Mouse (Mus musculus) kidney, embryonic 14.5 days (tissue): Measurements from ENCODE around the gene Zdhhc5. TPM values are rescaled to one million over a fixed set of nuclear protein-coding genes. Genes with fewer than 3 reads are reported as not detected.

Experiments used
- ATAC-seq: fragments of 200-750 bp; cut with Nextera tagmentation; 2 replicates; pipeline ENCODE4 v1.8.0; 2017; ENCODE audit warnings: moderate number of reproducible peaks, mild to moderate bottlenecking, moderate TSS enrichment, moderate library complexity; ENCODE audit not compliant: low FRiP score, low TSS enrichment
- H3K27ac ChIP-seq: fragments of 300-500 bp; sonication (generic); 2 replicates; pipeline ENCODE4 v1.5.1; 2014; ENCODE audit warnings: low read depth, mild to moderate bottlenecking, low read length, moderate library complexity, mixed read lengths
- H3K27me3 ChIP-seq: fragments of 300-500 bp; sonication (generic); 2 replicates; pipeline ENCODE4 v1.6.1; 2014; ENCODE audit warnings: mild to moderate bottlenecking, low read length; ENCODE audit not compliant: control insufficient read depth, insufficient read depth
- H3K36me3 ChIP-seq: fragments of 300-500 bp; sonication (generic); 2 replicates; pipeline ENCODE4 v1.6.1; 2014; ENCODE audit warnings: low read length, mixed read lengths; ENCODE audit not compliant: control insufficient read depth, insufficient read depth
- H3K4me1 ChIP-seq: fragments of 300-500 bp; sonication (generic); 2 replicates; pipeline ENCODE4 v1.6.1; 2014; ENCODE audit warnings: low read length, mixed read lengths; ENCODE audit not compliant: control insufficient read depth, insufficient read depth
- H3K4me2 ChIP-seq: fragments of 300-500 bp; sonication (generic); replicated peaks from 2 replicates; pipeline ENCODE4 v1.6.1; 2014; ENCODE audit warnings: low read depth, mild to moderate bottlenecking, low read length
- H3K4me3 ChIP-seq: fragments of 300-500 bp; sonication (generic); 2 replicates; pipeline ENCODE4 v1.5.1; 2014; ENCODE audit warnings: mild to moderate bottlenecking, low read length
- H3K9ac ChIP-seq: fragments of 300-500 bp; sonication (generic); 2 replicates; pipeline ENCODE4 v1.6.1; 2014; ENCODE audit warnings: low read depth, mild to moderate bottlenecking, low read length, moderate library complexity
- H3K9me3 ChIP-seq: fragments of 300-500 bp; sonication (generic); 2 replicates; pipeline ENCODE4 v1.6.1; 2016; ENCODE audit warnings: low read length; ENCODE audit not compliant: control insufficient read depth
- WGBS: fragments of 180-500 bp; shearing (Covaris S2); extraction: QIAGEN DNeasy Blood & Tissue Kit; methylation state at CpG from one replicate; pipeline ENCODE4 v1.1.7; 2014; 5-methylcytosine and 5-hydroxymethylcytosine counted together
- microRNA counts: library from miRNA; unstranded; fragments of <30 nt; microRNA quantifications from one replicate; lab custom pipeline; 2017
- microRNA-seq: library from miRNA; unstranded; fragments of <30 nt; microRNA quantifications from one replicate; pipeline ENCODE4, GENCODE M21; 2016
- polyA plus RNA-seq: library from polyadenylated mRNA; unstranded; fragments of >200 nt; fragmentation: Nextera tagmentation; extraction: Ambion mirVana; gene quantifications from 2 replicates; pipeline ENCODE4 v1.2.1, GENCODE M21; 2014

Gene Zdhhc5
- polyA plus RNA-seq, 1 experiment from 2014 or later: 41.0 TPM

DNA sequence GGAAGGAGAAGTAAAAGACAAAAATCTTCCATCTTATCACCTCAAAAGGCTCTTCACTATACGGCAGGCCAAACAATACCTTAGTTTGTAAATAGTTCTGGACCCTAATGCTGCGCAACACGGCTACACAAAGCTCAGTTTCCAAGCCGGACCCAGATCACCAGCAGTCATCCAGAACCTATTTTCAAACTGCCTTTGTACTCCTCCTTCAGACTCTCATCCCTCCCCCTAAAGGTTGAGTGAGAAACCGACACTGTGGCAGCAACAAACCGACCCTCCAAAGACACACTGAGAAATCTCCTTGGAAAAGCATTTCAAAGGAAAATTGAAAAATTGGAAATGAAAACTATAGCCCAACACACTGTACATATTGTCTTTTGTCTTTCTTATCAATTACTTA, 66.6 kb downstream of the Zdhhc5 start:
- H3K9me3 ChIP-seq: no peaks in the 10 kb centered on the region
- no peak overlapping the region for H3K27ac ChIP-seq
- H3K4me1 ChIP-seq: peaks cover 12% of the 10 kb centered on the region
- peak overlapping the region; percentile 77 for H3K4me3 ChIP-seq
- H3K36me3 ChIP-seq: no peaks in the 10 kb centered on the region
- peak overlapping the region; percentile 88 for H3K9ac ChIP-seq
- no peaks in the 10 kb centered on the region for H3K27me3 ChIP-seq
- WGBS: 28% methylated on average over 6 of the region's 6 CpGs
- ATAC-seq: no peak
- peak overlapping the region; percentile 63 for H3K4me2 ChIP-seq

DNA sequence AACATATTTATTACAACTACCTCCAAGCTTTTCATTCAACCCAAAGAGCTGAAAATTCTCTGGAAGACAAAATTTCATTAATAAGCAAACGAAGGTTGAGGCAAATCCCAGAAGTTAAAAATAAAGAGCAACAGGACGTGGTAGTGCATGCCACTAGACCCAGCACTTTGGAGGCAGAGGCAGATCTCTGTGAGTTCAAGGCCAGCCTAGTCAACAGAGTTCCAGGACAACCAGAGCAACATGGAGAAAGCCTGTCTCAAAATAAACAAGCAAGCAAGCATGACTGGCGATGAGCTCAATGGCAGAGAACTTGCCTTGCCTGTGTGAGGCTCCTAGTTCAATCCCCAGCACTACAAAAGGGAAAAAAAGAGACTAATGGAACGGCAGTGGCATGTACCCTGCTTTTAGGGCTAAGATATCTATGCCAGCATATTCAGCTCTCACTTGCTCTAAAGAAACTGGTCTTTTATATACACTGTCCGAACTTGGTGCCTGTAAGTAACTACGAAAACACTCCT, 67.9 kb downstream of the Zdhhc5 start:
- no peaks in the 10 kb centered on the region for H3K9me3 ChIP-seq
- no peaks in the 10 kb centered on the region; the same call in 1 of the 2 replicates for H3K36me3 ChIP-seq
- H3K4me1 ChIP-seq: peaks cover 12% of the 10 kb centered on the region
- no peak overlapping the region for H3K27ac ChIP-seq
- H3K4me2 ChIP-seq: no peak overlapping the region
- no peak overlapping the region for H3K9ac ChIP-seq
- no peak overlapping the region for H3K4me3 ChIP-seq
- ATAC-seq: no peak
- H3K27me3 ChIP-seq: no peaks in the 10 kb centered on the region
- WGBS: 95% methylated on average over 6 of the region's 6 CpGs

DNA sequence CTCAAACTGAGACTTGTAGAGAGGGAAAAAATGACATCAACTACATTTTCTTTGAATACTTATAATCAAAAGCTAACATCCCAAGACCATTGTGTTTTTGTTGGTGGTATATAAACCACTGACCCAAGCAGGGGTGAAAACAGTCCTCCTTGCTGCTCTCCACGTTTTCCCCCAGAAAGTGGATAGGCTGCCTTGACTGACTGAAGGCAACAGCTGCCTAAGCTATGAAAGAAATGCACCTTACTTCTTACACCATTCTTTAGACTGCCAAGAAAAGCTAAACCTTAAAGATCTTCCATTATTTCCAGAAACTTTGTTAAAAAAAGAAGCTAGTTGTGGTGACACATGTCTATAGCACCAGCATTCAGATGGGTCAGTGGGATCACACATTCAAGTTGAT, 68.8 kb downstream of the Zdhhc5 start:
- Histone ChIP-seq H3K4me1 (peaks cover 12% of the 10 kb centered on the region), H3K4me2 (no peak overlapping the region), H3K4me3 (no peak overlapping the region), H3K9me3 (no peaks in the 10 kb centered on the region), H3K27ac (no peak overlapping the region), H3K9ac (no peak overlapping the region), H3K27me3 (no peaks in the 10 kb centered on the region), H3K36me3 (peaks cover 6% of the 10 kb centered on the region; the same call in 1 of the 2 replicates)
- ATAC-seq: no peak
- WGBS: 55% methylated on average over 1 of the region's 1 CpGs

DNA sequence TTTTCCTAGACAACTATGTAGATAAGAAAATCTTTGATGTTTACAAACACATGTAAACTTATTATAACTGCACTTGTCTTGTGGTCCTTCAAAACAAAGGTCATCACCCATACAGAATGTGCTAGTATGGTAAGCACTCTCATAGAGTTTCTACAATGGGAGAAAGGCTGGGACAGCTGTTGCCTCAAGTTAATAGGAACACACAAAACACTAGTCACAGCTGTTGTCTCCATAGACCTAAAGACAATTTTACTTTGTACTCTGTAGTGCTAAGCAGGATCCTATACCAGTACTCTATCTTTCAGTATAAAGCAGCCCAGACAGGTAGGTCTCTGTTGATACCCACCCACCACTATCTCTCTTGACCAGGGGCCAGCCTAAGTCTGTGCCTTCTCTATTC, 74.1 kb downstream of the Zdhhc5 start:
- no peak for ATAC-seq
- Histone ChIP-seq H3K27me3 (no peaks in the 10 kb centered on the region), H3K36me3 (peaks cover 9% of the 10 kb centered on the region; the same call in 1 of the 2 replicates), H3K9me3 (no peaks in the 10 kb centered on the region), H3K4me3 (no peak overlapping the region), H3K9ac (no peak overlapping the region), H3K27ac (no peak overlapping the region), H3K4me1 (peaks cover 39% of the 10 kb centered on the region), H3K4me2 (no peak overlapping the region)

DNA sequence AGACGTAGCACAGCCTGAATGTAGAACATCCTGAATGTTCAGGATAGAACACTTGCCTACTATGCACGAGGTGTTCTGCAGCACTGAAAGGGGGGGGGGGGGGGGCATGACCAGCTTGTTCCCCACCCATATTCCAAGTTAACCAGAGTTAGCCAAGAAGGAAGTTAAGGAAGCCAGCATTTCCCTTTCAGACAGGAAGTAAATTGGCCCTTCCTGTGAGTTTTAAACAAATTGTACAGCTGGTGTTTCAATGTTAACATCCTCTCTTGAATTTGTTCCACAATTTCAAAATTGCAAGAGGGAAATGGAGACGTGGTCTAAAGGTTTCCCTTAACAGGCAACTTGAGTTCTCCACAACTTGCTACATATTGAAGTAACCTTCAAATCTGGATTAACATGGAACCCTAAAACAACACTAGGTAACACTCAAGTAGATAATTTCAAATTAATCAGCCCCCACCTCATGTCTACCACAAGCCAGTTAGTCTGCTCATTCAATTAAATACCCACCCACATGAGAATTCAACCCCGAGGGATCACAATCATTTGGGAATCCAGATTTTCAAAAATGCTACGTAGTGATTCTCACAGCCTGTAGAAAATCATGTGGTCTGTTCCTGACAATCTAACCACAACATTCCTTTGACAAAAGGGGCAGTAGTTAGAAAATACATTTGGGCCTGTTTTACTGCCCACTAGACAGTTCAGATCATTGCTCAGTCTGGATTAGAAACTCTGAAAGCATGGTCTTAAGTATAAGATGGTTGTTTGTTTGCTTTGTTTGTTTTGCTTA, 76.4 kb downstream of the Zdhhc5 start:
- Histone ChIP-seq H3K9ac (no peak overlapping the region), H3K27me3 (no peaks in the 10 kb centered on the region), H3K9me3 (no peaks in the 10 kb centered on the region), H3K27ac (peak overlapping the region; percentile 97; the same call in 1 of the 2 replicates), H3K4me3 (no peak overlapping the region), H3K4me2 (no peak overlapping the region; the same call in 1 of the 2 replicates), H3K4me1 (peaks cover 54% of the 10 kb centered on the region), H3K36me3 (peaks cover 9% of the 10 kb centered on the region; the same call in 1 of the 2 replicates)
- ATAC-seq: no peak
- 60% methylated on average over 5 of the region's 5 CpGs for WGBS

MicroRNA genes within 50 kb of the gene (microRNA counts, 519-probe panel; counts per million panel counts)
- 9,161 counts per million, percentile 93 among the panel's probes with 10 or more counts for microRNA mmu-miR-130a (lab: Ali Mortazavi, UCI)

Small RNA genes within 50 kb of the gene (microRNA-seq; reads per million reads assigned to microRNA genes)
- 26,216 reads per million, percentile 97 among the genes with 10 or more reads in this experiment for gene Mir130a

Other genes starting within 250 kb of the Zdhhc5 start
- gene Tfpi, start 238.4 kb downstream of the Zdhhc5 start, polyA plus RNA-seq: 31.5 and 38.1 TPM in 2 replicates
- gene Ctnnd1, start 64.4 kb downstream of the Zdhhc5 start, polyA plus RNA-seq: 29.1 and 53.6 TPM in 2 replicates
- gene Btbd18, start 56.1 kb downstream of the Zdhhc5 start, polyA plus RNA-seq: 0.24 and 0.31 TPM in 2 replicates
- gene Selenoh, start 44.4 kb downstream of the Zdhhc5 start, polyA plus RNA-seq: 404 and 541 TPM in 2 replicates
- gene Gm28635, start 37.1 kb downstream of the Zdhhc5 start, polyA plus RNA-seq: not detected in 2 replicates
- gene Med19, start 36.8 kb downstream of the Zdhhc5 start, polyA plus RNA-seq: 48.5 and 50.5 TPM in 2 replicates
- gene Tmx2, start 36.0 kb downstream of the Zdhhc5 start, polyA plus RNA-seq: 145 and 163 TPM in 2 replicates
- 33.2 and 34.5 TPM in 2 replicates for gene Clp1, start 12.2 kb upstream of the Zdhhc5 start, polyA plus RNA-seq
- gene Ypel4, start 18.9 kb upstream of the Zdhhc5 start, polyA plus RNA-seq: 10.0 and 10.4 TPM in 2 replicates
- gene Gm19426, start 28.5 kb upstream of the Zdhhc5 start, polyA plus RNA-seq: 5.6 and 14.9 TPM in 2 replicates
- 81.7 and 85.8 TPM in 2 replicates for gene Serping1, start 60.3 kb upstream of the Zdhhc5 start, polyA plus RNA-seq
- gene Ube2l6, start 83.6 kb upstream of the Zdhhc5 start, polyA plus RNA-seq: 25.3 and 29.0 TPM in 2 replicates
- 0.16 and 0.24 TPM in 2 replicates for gene Smtnl1, start 107.5 kb upstream of the Zdhhc5 start, polyA plus RNA-seq
- gene Timm10, start 111.8 kb upstream of the Zdhhc5 start, polyA plus RNA-seq: 65.3 and 79.4 TPM in 2 replicates
- gene Slc43a1, start 123.7 kb upstream of the Zdhhc5 start, polyA plus RNA-seq: 15.5 and 19.4 TPM in 2 replicates
- 1.6 and 2.1 TPM in 2 replicates for gene Rtn4rl2, start 171.5 kb upstream of the Zdhhc5 start, polyA plus RNA-seq
- 41.1 and 53.7 TPM in 2 replicates for gene Slc43a3, start 221.4 kb upstream of the Zdhhc5 start, polyA plus RNA-seq